Mouse (Mus musculus) monocyte, adult 2 months (primary cell): ENCODE results near the gene Apol7c.
"Not testable (repeated sequence)": the region's sequence is repeated elsewhere in the genome, so short reads cannot be mapped to it uniquely, and the experiment has no call there.

ENCODE experiments used
- DNase-seq, 2 experiments: peaks; one replicate each; pipeline ENCODE4 v3.0.0; 2022; ENCODE audit warnings: low spot score in 2 of 2, low read depth in 1 of 2

Gene Apol7c

GRCm38 (mm10) chr15:77533216-77533615, at the start of gene Apol7c:
TSS of gene Apol7c (minus strand) at chr15:77533316.
- DNase-seq: no peak

DNA sequence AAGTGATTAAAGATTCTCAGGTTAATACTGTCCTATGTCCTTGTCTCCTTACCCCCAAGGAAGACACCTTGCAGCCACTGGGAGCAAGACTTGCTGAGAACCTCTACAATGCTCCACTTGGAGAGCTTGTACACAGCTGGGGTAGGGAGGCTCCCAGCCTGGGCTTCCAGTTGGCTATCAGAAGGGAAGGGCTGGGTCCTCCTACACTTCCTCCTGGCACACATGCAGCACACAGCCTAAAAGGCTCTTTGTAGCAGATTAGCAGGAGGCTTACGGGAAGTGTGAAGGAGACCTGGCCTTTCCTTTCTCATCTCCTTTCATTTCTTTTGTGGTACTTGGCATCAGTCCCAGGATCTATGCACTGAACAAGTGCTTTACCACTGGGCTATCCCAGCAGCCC, 48.6 kb upstream of the Apol7c start:
- DNase-seq: no peak

DNA sequence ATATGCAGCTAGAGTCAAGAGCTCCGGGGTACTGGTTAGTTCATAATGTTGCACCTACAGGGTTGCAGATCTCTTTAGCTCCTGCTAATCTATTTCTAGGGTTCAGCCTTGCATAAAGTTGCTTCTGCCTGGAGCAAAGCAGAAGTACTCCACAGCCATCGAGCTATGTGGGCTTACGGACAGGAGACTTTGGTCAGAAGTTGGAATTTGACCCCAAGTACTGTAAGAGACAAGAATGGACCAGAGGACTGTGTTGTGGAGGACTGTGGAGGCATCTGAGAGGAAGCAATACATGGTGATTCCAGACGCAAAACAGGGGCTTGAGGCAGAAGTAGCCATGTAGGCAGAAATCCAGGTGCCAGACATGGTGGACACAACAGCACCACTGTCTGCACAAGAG, 46.2 kb upstream of the Apol7c start:
- DNase-seq: no peak

GRCm38 (mm10) chr15:77578801-77579200, 45.7 kb upstream of the Apol7c start:
- DNase-seq: no peak

GRCm38 (mm10) chr15:77563219-77563618, 30.1 kb upstream of the Apol7c start:
- no peak for DNase-seq

DNA sequence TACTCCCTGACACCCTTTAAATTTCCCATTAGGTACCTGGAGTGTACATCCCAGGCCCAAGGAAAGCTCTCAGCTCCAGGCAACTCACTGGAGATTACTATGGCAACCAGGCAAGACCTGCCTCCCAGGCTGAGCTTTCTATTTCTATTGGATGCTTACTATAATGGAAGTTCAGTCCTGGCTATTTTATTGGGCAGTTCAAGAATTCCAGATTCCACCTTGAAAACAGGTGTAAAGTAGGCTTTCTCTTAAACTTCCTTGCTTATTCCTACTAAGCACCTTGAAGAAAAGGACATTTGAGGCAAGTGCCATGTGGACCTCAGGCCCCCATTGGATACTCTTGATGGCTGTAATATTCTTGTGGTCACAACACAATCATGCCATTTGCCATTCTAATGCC, 28.7 kb upstream of the Apol7c start, which contains the start of gene 1700025B11Rik:
1700025B11Rik (minus strand) TSS at position 101 of the 400 bp plus-strand sequence.
- no peak for DNase-seq

- not testable (repeated sequence) for DNase-seq
Observed at GRCm38 (mm10) chr15:77539221-77539620, 6.1 kb upstream of the Apol7c start.

DNA sequence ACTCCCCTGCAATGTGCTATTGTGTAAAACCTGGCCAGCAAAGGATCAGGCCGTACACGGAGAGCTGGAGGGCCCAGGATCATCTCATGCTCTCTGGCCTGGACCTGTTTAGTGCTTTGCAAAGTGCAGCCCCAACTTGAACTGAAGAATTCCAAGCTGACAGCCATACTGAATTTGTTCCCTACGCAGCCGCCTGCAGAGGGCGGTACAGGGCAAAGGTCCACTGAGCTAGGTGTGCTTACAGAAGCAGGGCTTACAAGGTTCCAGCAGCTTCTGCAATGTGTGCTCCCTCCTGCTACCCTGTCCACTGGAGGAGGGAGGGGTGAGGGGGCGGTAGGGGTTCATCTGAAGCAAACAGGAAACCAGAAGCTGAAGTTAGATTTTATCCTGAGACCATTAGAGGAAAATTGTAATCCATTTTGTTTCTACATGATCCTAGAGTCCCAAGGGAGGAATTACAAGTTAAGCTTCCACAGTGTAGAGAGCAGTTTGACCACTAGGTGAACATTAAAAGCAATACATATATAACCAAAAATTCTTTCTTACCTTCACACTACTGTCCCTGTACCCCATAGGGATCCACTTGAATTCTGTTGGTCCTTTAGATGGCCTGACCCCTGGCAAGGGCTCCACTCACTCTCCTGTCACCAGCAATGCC, 9.8 kb downstream of the Apol7c start:
- DNase-seq: peak in 1 of 2 experiments; percentile 5

- DNase-seq: not testable (repeated sequence)
Observed at GRCm38 (mm10) chr15:77520596-77520995, 12.5 kb downstream of the Apol7c start.

GRCm38 (mm10) chr15:77507966-77508365, 25.1 kb downstream of the Apol7c start, which contains the start of gene Apol11a:
TSS of gene Apol11a (plus strand) at chr15:77508271.
- DNase-seq: not testable (repeated sequence)

- not testable (repeated sequence) for DNase-seq
Observed at GRCm38 (mm10) chr15:77494694-77495093, 38.4 kb downstream of the Apol7c start.

- not testable (repeated sequence) for DNase-seq
Observed at GRCm38 (mm10) chr15:77493181-77493580, 39.9 kb downstream of the Apol7c start.

GRCm38 (mm10) chr15:77482140-77482794, 50.8 kb downstream of the Apol7c start:
- no peak for DNase-seq

DNA sequence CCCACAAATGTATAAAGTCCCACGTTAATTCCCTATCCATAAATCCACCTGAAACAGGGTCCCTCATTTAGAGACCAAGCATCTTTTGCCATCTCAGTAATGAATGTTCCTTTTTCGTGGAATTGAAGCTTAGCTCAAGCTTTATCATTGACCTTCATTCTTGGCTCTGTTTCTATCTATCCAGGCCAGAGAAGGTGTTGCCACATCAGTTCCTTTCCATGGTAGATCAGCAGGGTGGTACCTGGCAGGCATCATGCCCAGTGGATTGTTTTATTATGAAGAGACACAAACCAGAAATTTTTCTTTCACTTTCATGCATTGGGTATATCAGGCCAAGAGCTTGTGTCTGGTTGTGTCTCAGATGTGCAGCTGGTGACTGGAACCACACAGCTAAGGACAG, 56.4 kb downstream of the Apol7c start, which contains the start of gene Apol10a:
Apol10a (plus strand) TSS at position 355 of the 400 bp plus-strand sequence.
- DNase-seq: not testable (repeated sequence)
